Mouse (Mus musculus): ENCODE measurements at regions not wholly inside any gene's neighbourhood (a gene's known extent, or its start where the extent isn't known, plus 50 kb on each side); places are given as distances from the start of the nearest gene placed in this dataset.

GRCm38 (mm10) chr12:55926276-55926973 is 90.3 kb downstream of the Brms1l start:
- in situ Hi-C loops (cut with MboI; ENCODE audit: low pct_ligation_motif_present, low pct_unique_long_range_greater_than_20kb, low sequenced_read_pairs) (no loop called here), dilution Hi-C loops (cut with MboI; ENCODE audit: extremely low pct_ligation_motif_present, extremely low pct_unique_long_range_greater_than_20kb, low sequenced_read_pairs) (no loop called here)
- no peak for DNase-seq (ENCODE audit: extremely low read depth)
- no peaks in the 10 kb centered on the region for H3K79me2 ChIP-seq (replicated peaks; ENCODE audit: control insufficient read depth, extremely low read depth, insufficient read depth, poor library complexity, severe bottlenecking)
- no peak for TF ChIP-seq RAD21 (IDR thresholded peaks at IDR 0.05; ENCODE audit: low read depth, low read length)
- no peak for TF ChIP-seq ZMIZ1 (IDR thresholded peaks at IDR 0.05; ENCODE audit: low read depth, low read length)
- TF ChIP-seq ELF1 (IDR thresholded peaks at IDR 0.05; ENCODE audit: low read depth, low read length) = no peak
- no peak for TF ChIP-seq USF1 (IDR thresholded peaks at IDR 0.05; ENCODE audit: low read depth, low read length)
- TF ChIP-seq USF2 (conservative IDR thresholded peaks at IDR 0.05; ENCODE audit: low read depth, low read length) = no peak
- TF ChIP-seq KAT2A (IDR thresholded peaks at IDR 0.05; ENCODE audit: insufficient replicate concordance, low read length) = no peak
- no peak for TF ChIP-seq POLR2A (IDR thresholded peaks at IDR 0.05; ENCODE audit: low read depth, low read length)
- H3K4me2 ChIP-seq (ENCODE audit: insufficient read depth, low read depth, poor library complexity, severe bottlenecking) = peak overlapping the region; percentile 13; the same call in 1 of the 2 replicates
- no peaks in the 10 kb centered on the region for H3K27me3 ChIP-seq (replicated peaks)
- no peaks in the 10 kb centered on the region for H3K9me3 ChIP-seq (replicated peaks; ENCODE audit: low read length)
- H3K4me1 ChIP-seq (ENCODE audit: control insufficient read depth in 1 of 2, insufficient read depth in 2 of 2) = peaks cover 0 to 10% of the 10 kb centered on the region in 2 experiments; a peak in 2 of 4 replicates
- no peaks in the 10 kb centered on the region for H3K36me3 ChIP-seq (replicated peaks in 1 of 2; ENCODE audit: control insufficient read depth in 1 of 2, insufficient read depth in 1 of 2, low read length in 1 of 2)
- H3K9ac ChIP-seq (ENCODE audit: insufficient read depth, low read depth) = no peak overlapping the region
- H3K4me3 ChIP-seq (replicated peaks in 1 of 3; ENCODE audit: low read depth in 2 of 3, low read length in 2 of 3, poor library complexity in 1 of 3) = no peak overlapping the region
- no peak overlapping the region for H3K27ac ChIP-seq (ENCODE audit: insufficient read depth, low read depth)

All from CH12.LX (cell line).